Mouse (Mus musculus) thymus, adult 2 months (tissue): ENCODE results near the gene Ctf1.

ENCODE experiments used
- CTCF ChIP-seq: fragments of 200-500 bp; IDR thresholded peaks from 2 replicates; pipeline ENCODE4 v1.5.1; 2012; ENCODE audit warnings: mild to moderate bottlenecking, control low read depth, low read length, moderate library complexity, borderline replicate concordance; ENCODE audit not compliant: control insufficient read depth, poor library complexity, insufficient read depth; ENCODE audit errors: extremely low read depth
- POLR2A ChIP-seq: fragments of 200-500 bp; IDR thresholded peaks from 2 replicates; pipeline ENCODE4 v1.6.1; 2012; ENCODE audit warnings: mild to moderate bottlenecking, low read length, control low read depth, moderate library complexity; ENCODE audit not compliant: control insufficient read depth, poor library complexity, insufficient read depth; ENCODE audit errors: extremely low read depth

- TF ChIP-seq POLR2A (no peak), CTCF (no peak)
Measured at GRCm38 (mm10) chr7:127719258-127719657, 6.7 kb downstream of the Ctf1 start.
